Mouse (Mus musculus) small intestine, adult 2 months (tissue): ENCODE measurements around the gene Ror1.

Experiments
- CTCF ChIP-seq: fragments of 200-500 bp; IDR thresholded peaks from 2 replicates; pipeline ENCODE4 v1.5.1; 2012; ENCODE audit warnings: low read depth, mild to moderate bottlenecking, control low read depth, inconsistent platforms, low read length, moderate library complexity, mixed read lengths; ENCODE audit not compliant: insufficient replicate concordance, insufficient read length; ENCODE audit errors: extremely low read depth
- POLR2A ChIP-seq: fragments of 200-500 bp; IDR thresholded peaks from 2 replicates; pipeline ENCODE4 v1.6.1; 2012; ENCODE audit warnings: low read depth, mild to moderate bottlenecking, control low read depth, inconsistent platforms, low read length, moderate library complexity

DNA sequence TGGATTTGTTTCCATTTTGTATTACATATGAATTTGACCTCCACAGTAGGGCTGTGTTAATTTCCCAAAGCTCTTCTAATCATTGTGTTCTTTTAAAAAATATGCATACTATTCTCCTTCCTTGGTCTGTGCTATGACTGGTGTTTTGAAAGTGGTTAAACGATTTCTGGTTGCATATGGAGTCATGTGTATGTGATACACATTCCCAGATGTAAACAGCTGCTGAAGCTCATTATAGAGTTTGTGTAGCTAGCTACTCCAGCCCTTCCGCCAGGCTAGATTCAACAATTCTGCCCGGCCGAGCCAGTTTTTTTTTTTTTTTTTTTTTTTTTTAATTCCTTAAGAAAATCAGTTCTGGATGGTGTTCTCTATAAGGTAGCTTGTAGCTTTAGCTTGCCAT, 49.2 kb downstream of the Ror1 start:
- TF ChIP-seq CTCF (no peak), POLR2A (no peak)
